Mouse (Mus musculus) C2C12 (cell line): ENCODE data around the gene Snx6.
A peak's percentile ranks its signal among the peaks of the same experiment; 100 is the strongest.

ENCODE experiments used
- CTCF ChIP-seq: IDR thresholded peaks from one replicate; pipeline ENCODE4 v1.5.1; 2011; ENCODE audit not compliant: control insufficient read depth, insufficient read depth, insufficient read length
- MAX ChIP-seq: IDR thresholded peaks from one replicate; pipeline ENCODE4 v1.6.1; 2011; ENCODE audit warnings: mild to moderate bottlenecking, control low read depth
- MYOG ChIP-seq: IDR thresholded peaks from one replicate; pipeline ENCODE4 v1.6.1; 2011; ENCODE audit not compliant: control insufficient read depth, insufficient read length; ENCODE audit errors: extremely low read depth
- USF1 ChIP-seq: IDR thresholded peaks from one replicate; pipeline ENCODE4 v1.6.1; 2011; ENCODE audit warnings: low read depth, mild to moderate bottlenecking, control low read depth, moderate library complexity

DNA sequence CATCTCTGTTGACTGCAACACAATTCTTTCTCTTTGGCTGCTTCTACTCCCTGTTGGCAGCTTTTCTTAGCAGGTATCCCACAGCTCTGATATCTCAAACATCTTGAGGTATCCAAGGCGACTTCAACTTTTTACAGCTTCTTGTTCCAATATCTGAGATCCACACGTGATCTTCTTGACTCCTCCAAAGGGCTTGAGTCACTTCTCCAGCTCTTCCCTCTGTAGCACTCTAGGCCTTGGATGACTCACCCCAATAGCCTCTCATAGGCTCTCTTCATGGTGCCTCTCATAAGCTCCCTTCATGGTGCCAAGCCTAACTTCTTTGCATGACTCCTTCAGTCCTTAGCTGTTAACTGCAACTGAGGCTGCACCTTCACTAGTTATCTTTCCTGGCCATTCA is 44.3 kb upstream of the Snx6 start:
- TF ChIP-seq CTCF (no peak), USF1 (peak; percentile 58), MAX (no peak), MYOG (no peak)
